In genomic region chr5:121129254-121129653, GRCm38 (mm10) we compare ENCODE assay signal across 27 mouse cellular contexts.
DNase-seq lines count a peak whose midpoint lies in the region; ATAC-seq and TF ChIP-seq lines count a peak whose summit lies in the region.
"Had no signal": no experiment of that assay in that cellular context is flagged by ENCODE, and none has a peak within 500 bp of the region (broad histone marks: within the 10 kb centered on the region; RNA-seq: fewer than 3 reads in every experiment).

No protein-coding gene starts in this region.

- no peak overlapping the region for H3K4me3 ChIP-seq in embryonic facial prominence, embryonic 15.5 days (replicated peaks)
- no peak overlapping the region for H3K4me3 ChIP-seq in embryonic facial prominence, embryonic 10.5 days
- H3K4me3 ChIP-seq in hindbrain, embryonic 15.5 days, result no peak overlapping the region
- H3K4me3 ChIP-seq in hindbrain, embryonic 10.5 days, result no peak overlapping the region
- H3K4me3 ChIP-seq in E14TG2a.4 (replicated peaks; ENCODE audit: low read length), result peak overlapping the region; percentile 20; the same call in 1 of the 2 replicates
- H3K4me3 ChIP-seq: embryonic facial prominence, embryonic 13.5 days; forebrain, embryonic 10.5 days; forebrain, embryonic 13.5 days; gastrocnemius, adult 2 months; heart, embryonic 12.5 days; heart, embryonic 15.5 days had no signal

- H3K4me2 ChIP-seq in embryonic facial prominence, embryonic 15.5 days (replicated peaks), result no peak overlapping the region
- no peak overlapping the region for H3K4me2 ChIP-seq in hindbrain, embryonic 15.5 days
- H3K4me2 ChIP-seq: embryonic facial prominence, embryonic 13.5 days; forebrain, embryonic 13.5 days; heart, embryonic 12.5 days; heart, embryonic 15.5 days had no signal

- H3K9ac ChIP-seq in embryonic facial prominence, embryonic 15.5 days, result no peak overlapping the region
- no peak overlapping the region for H3K9ac ChIP-seq in hindbrain, embryonic 15.5 days
- H3K9ac ChIP-seq: embryonic facial prominence, embryonic 13.5 days; forebrain, embryonic 13.5 days; heart, embryonic 12.5 days; heart, embryonic 15.5 days had no signal

- no peak overlapping the region for H3K27ac ChIP-seq in embryonic facial prominence, embryonic 15.5 days (replicated peaks)
- H3K27ac ChIP-seq in embryonic facial prominence, embryonic 10.5 days (replicated peaks), result no peak overlapping the region
- 0 out of 2 replicates have a peak overlapping the region, but pooled peaks have one; percentile 6 for H3K27ac ChIP-seq in hindbrain, embryonic 15.5 days (replicated peaks)
- H3K27ac ChIP-seq in hindbrain, embryonic 10.5 days, result no peak overlapping the region
- H3K27ac ChIP-seq: embryonic facial prominence, embryonic 13.5 days; forebrain, embryonic 10.5 days; forebrain, embryonic 13.5 days; gastrocnemius, adult 2 months; heart, embryonic 15.5 days had no signal

- peaks cover 36% of the 10 kb centered on the region for H3K36me3 ChIP-seq in embryonic facial prominence, embryonic 15.5 days
- H3K36me3 ChIP-seq in embryonic facial prominence, embryonic 10.5 days (replicated peaks), result peaks cover 53% of the 10 kb centered on the region
- peaks cover 16% of the 10 kb centered on the region for H3K36me3 ChIP-seq in hindbrain, embryonic 15.5 days
- peaks cover 58% of the 10 kb centered on the region for H3K36me3 ChIP-seq in hindbrain, embryonic 10.5 days
- peaks cover 31% of the 10 kb centered on the region for H3K36me3 ChIP-seq in E14TG2a.4 (ENCODE audit: insufficient read depth, low read length)

- no peaks in the 10 kb centered on the region for H3K9me3 ChIP-seq in embryonic facial prominence, embryonic 15.5 days (replicated peaks)
- no peaks in the 10 kb centered on the region for H3K9me3 ChIP-seq in embryonic facial prominence, embryonic 10.5 days
- no peaks in the 10 kb centered on the region for H3K9me3 ChIP-seq in hindbrain, embryonic 15.5 days
- H3K9me3 ChIP-seq in hindbrain, embryonic 10.5 days, result no peaks in the 10 kb centered on the region
- no peaks in the 10 kb centered on the region for H3K9me3 ChIP-seq in E14TG2a.4 (ENCODE audit: low read length)
- H3K9me3 ChIP-seq: embryonic facial prominence, embryonic 13.5 days; forebrain, embryonic 10.5 days; forebrain, embryonic 13.5 days; heart, embryonic 15.5 days had no signal

- no peak for TF ChIP-seq CTCF in E14TG2a.4 (conservative IDR thresholded peaks at IDR 0.05; ENCODE audit: low read length)

- WGBS in embryonic facial prominence, embryonic 15.5 days, result 95% methylated on average over 5 of the region's 5 CpGs
- WGBS in embryonic facial prominence, embryonic 10.5 days, result 93% methylated on average over 5 of the region's 5 CpGs
- WGBS in hindbrain, embryonic 15.5 days, result 90% methylated on average over 5 of the region's 5 CpGs
- 97% methylated on average over 5 of the region's 5 CpGs for WGBS in hindbrain, embryonic 10.5 days

- peak; percentile 57; the same call in 1 of the 2 replicates for ATAC-seq in embryonic facial prominence, embryonic 15.5 days (ENCODE audit: insufficient number of reproducible peaks, low FRiP score, low TSS enrichment, low read depth)
- no peak for ATAC-seq in hindbrain, embryonic 15.5 days (ENCODE audit: low FRiP score, low read depth)
- ATAC-seq: forebrain, embryonic 13.5 days; forebrain, embryonic 16.5 days; intestine, postnatal 0 days had no signal

- no peaks in the 10 kb centered on the region for H3K4me1 ChIP-seq in embryonic facial prominence, embryonic 15.5 days
- no peaks in the 10 kb centered on the region for H3K4me1 ChIP-seq in embryonic facial prominence, embryonic 10.5 days
- H3K4me1 ChIP-seq in hindbrain, embryonic 15.5 days (replicated peaks), result peaks cover 3% of the 10 kb centered on the region; the same call in 1 of the 2 replicates
- H3K4me1 ChIP-seq in hindbrain, embryonic 10.5 days (replicated peaks), result no peaks in the 10 kb centered on the region
- peaks cover 39% of the 10 kb centered on the region for H3K4me1 ChIP-seq in E14TG2a.4 (replicated peaks; ENCODE audit: low read depth, low read length)
- H3K4me1 ChIP-seq: embryonic facial prominence, embryonic 13.5 days; forebrain, embryonic 10.5 days; forebrain, embryonic 13.5 days; heart, embryonic 12.5 days; heart, embryonic 15.5 days had no signal

- no peaks in the 10 kb centered on the region for H3K27me3 ChIP-seq in embryonic facial prominence, embryonic 15.5 days
- H3K27me3 ChIP-seq in embryonic facial prominence, embryonic 10.5 days (replicated peaks; ENCODE audit: low read depth, poor library complexity, severe bottlenecking), result no peaks in the 10 kb centered on the region
- no peaks in the 10 kb centered on the region for H3K27me3 ChIP-seq in hindbrain, embryonic 15.5 days
- no peaks in the 10 kb centered on the region for H3K27me3 ChIP-seq in hindbrain, embryonic 10.5 days (ENCODE audit: insufficient read depth, poor library complexity, severe bottlenecking)
- 0 out of 2 replicates have a peak, but pooled peaks cover 3% of the 10 kb centered on the region for H3K27me3 ChIP-seq in E14TG2a.4 (ENCODE audit: insufficient read depth, low read length)
- H3K27me3 ChIP-seq: embryonic facial prominence, embryonic 13.5 days; forebrain, embryonic 13.5 days; heart, embryonic 12.5 days; heart, embryonic 15.5 days had no signal

- DNase-seq in embryonic facial prominence, embryonic 10.5 days (ENCODE audit: low spot score), result no peak
- no peak for DNase-seq in hindbrain, embryonic 10.5 days (ENCODE audit: low spot score)
- DNase-seq in R1 (ENCODE audit: low read depth, low spot score), result peak; percentile 14
- no peak for DNase-seq in frontal cortex, adult 2 months (ENCODE audit: extremely low spot score in 1 of 2, low spot score in 1 of 2)
- no peak for DNase-seq in urinary bladder, postnatal 4 days (ENCODE audit: low spot score in 2 of 2)
- DNase-seq: adrenal gland, adult 2 months; adrenal gland, postnatal 14 days; cerebellum, adult 11 months; cerebellum, adult 2 months; cerebellum, adult 9-11 months; cerebellum, postnatal 25 days; gastrocnemius, adult 2 months; gastrocnemius, postnatal 14 days; heart, adult 18-20 months; heart, postnatal 10 days; heart, postnatal 36 days; kidney, adult 8-10 months had no signal
